Mouse (Mus musculus) CH12.LX (cell line): Measurements from ENCODE around the gene Srd5a3. TPM values are rescaled to one million over a fixed set of nuclear protein-coding genes. Genes with fewer than 3 reads are reported as not detected.

Experiments
- DNase-seq: peaks from one replicate; pipeline ENCODE4 v3.0.0-alpha.2; 2013; ENCODE audit errors: extremely low read depth
- H3K27ac ChIP-seq: 2 replicates; pipeline ENCODE4 v1.5.1; 2012; ENCODE audit warnings: low read depth, mild to moderate bottlenecking, control low read depth, moderate library complexity; ENCODE audit not compliant: insufficient read depth
- H3K27me3 ChIP-seq: replicated peaks from 2 replicates; pipeline ENCODE3; 2012; ENCODE audit warnings: inconsistent platforms
- H3K36me3 ChIP-seq, 2 experiments: replicated peaks in 1 of 2; 2 replicates each; pipeline versions ENCODE3 to v1.6.1; 2012; ENCODE audit warnings: inconsistent platforms in 1 of 2, low read length in 1 of 2, mild to moderate bottlenecking in 1 of 2, mixed read lengths in 1 of 2, moderate library complexity in 1 of 2; ENCODE audit not compliant: control insufficient read depth in 1 of 2, insufficient read depth in 1 of 2
- H3K4me1 ChIP-seq, 2 experiments: 2 replicates each; pipeline ENCODE4 v1.6.1; 2012; ENCODE audit warnings: inconsistent platforms in 1 of 2, moderate library complexity in 1 of 2; ENCODE audit not compliant: insufficient read depth in 2 of 2, control insufficient read depth in 1 of 2
- H3K4me2 ChIP-seq: 2 replicates; pipeline ENCODE4 v1.6.1; 2012; ENCODE audit warnings: low read depth, mild to moderate bottlenecking, control low read depth; ENCODE audit not compliant: poor library complexity, insufficient read depth, severe bottlenecking
- H3K4me3 ChIP-seq, 3 experiments: fragments of 150-350 bp in 1 of 3; sonication (generic) in 1 of 3; replicated peaks in 1 of 3; 2 replicates each; pipeline versions ENCODE3 to v1.5.1; 2011 to 2012; ENCODE audit warnings: low read depth in 2 of 3, low read length in 2 of 3, mild to moderate bottlenecking in 2 of 3, moderate library complexity in 2 of 3, control low read depth in 1 of 3, improper control_type of control experiment in 1 of 3, inconsistent platforms in 1 of 3, mixed read lengths in 1 of 3; ENCODE audit not compliant: poor library complexity in 1 of 3
- H3K79me2 ChIP-seq: replicated peaks from 2 replicates; pipeline ENCODE4 v1.6.1; 2012; ENCODE audit warnings: mild to moderate bottlenecking, moderate library complexity; ENCODE audit not compliant: control insufficient read depth, poor library complexity, insufficient read depth, severe bottlenecking; ENCODE audit errors: extremely low read depth
- H3K9ac ChIP-seq: 2 replicates; pipeline ENCODE4 v1.6.1; 2012; ENCODE audit warnings: low read depth, mild to moderate bottlenecking, control low read depth, moderate library complexity; ENCODE audit not compliant: insufficient read depth
- H3K9me3 ChIP-seq: replicated peaks from 2 replicates; pipeline ENCODE3; 2012; ENCODE audit warnings: low read length, inconsistent platforms, mixed read lengths
- BHLHE40 ChIP-seq: IDR thresholded peaks from 2 replicates; pipeline ENCODE4 v1.6.1; 2011; ENCODE audit warnings: mild to moderate bottlenecking, low read depth, low read length, improper control_type of control experiment
- CHD1 ChIP-seq: IDR thresholded peaks from 2 replicates; pipeline ENCODE4 v1.6.1; 2012; ENCODE audit warnings: low read depth, low read length, improper control_type of control experiment, inconsistent platforms
- CTCF ChIP-seq, 2 experiments: IDR thresholded peaks in 1 of 2; conservative IDR thresholded peaks in 1 of 2; 2 replicates each; pipeline ENCODE4 v1.5.1; 2011 to 2012; ENCODE audit warnings: low read depth in 2 of 2, low read length in 2 of 2, improper control_type of control experiment in 1 of 2, inconsistent platforms in 1 of 2, mild to moderate bottlenecking in 1 of 2, moderate library complexity in 1 of 2
- E2F4 ChIP-seq: IDR thresholded peaks from 2 replicates; pipeline ENCODE4 v1.6.1; 2011; ENCODE audit warnings: low read depth, low read length, improper control_type of control experiment; ENCODE audit not compliant: insufficient replicate concordance
- ELF1 ChIP-seq: IDR thresholded peaks from 2 replicates; pipeline ENCODE4 v1.6.1; 2014; ENCODE audit warnings: low read depth, mild to moderate bottlenecking, inconsistent platforms, low read length, improper control_type of control experiment
- EP300 ChIP-seq: IDR thresholded peaks from 2 replicates; pipeline ENCODE4 v1.6.1; 2011; ENCODE audit warnings: low read length, improper control_type of control experiment
- ETS1 ChIP-seq: conservative IDR thresholded peaks from 2 replicates; pipeline ENCODE4 v1.6.1; 2012; ENCODE audit warnings: low read depth, mild to moderate bottlenecking, inconsistent platforms, low read length, improper control_type of control experiment, moderate library complexity
- GABPA ChIP-seq: IDR thresholded peaks from 2 replicates; pipeline ENCODE4 v1.6.1; 2012; ENCODE audit warnings: low read depth, low read length, improper control_type of control experiment, inconsistent platforms; ENCODE audit not compliant: insufficient replicate concordance
- HCFC1 ChIP-seq: IDR thresholded peaks from 2 replicates; pipeline ENCODE4 v1.6.1; 2012; ENCODE audit warnings: low read depth, mild to moderate bottlenecking, inconsistent platforms, low read length, improper control_type of control experiment
- JUN ChIP-seq: IDR thresholded peaks from 2 replicates; pipeline ENCODE4 v1.6.1; 2011; ENCODE audit warnings: low read depth, mild to moderate bottlenecking, low read length, improper control_type of control experiment, moderate library complexity; ENCODE audit not compliant: insufficient read depth
- JUND ChIP-seq: conservative IDR thresholded peaks from 2 replicates; pipeline ENCODE4 v1.6.1; 2011; ENCODE audit warnings: low read depth, low read length, improper control_type of control experiment
- KAT2A ChIP-seq: IDR thresholded peaks from 2 replicates; pipeline ENCODE4 v1.6.1; 2012; ENCODE audit warnings: low read length, improper control_type of control experiment, inconsistent platforms; ENCODE audit not compliant: insufficient replicate concordance
- MAFK ChIP-seq: IDR thresholded peaks from 2 replicates; pipeline ENCODE4 v1.6.1; 2011; ENCODE audit warnings: low read length, improper control_type of control experiment; ENCODE audit not compliant: insufficient replicate concordance
- MAZ ChIP-seq: IDR thresholded peaks from 2 replicates; pipeline ENCODE4 v1.6.1; 2012; ENCODE audit warnings: low read depth, mild to moderate bottlenecking, inconsistent platforms, low read length, improper control_type of control experiment, moderate library complexity
- MEF2A ChIP-seq: IDR thresholded peaks from 2 replicates; pipeline ENCODE4 v1.6.1; 2014; ENCODE audit warnings: low read depth, mild to moderate bottlenecking, inconsistent platforms, low read length, improper control_type of control experiment, borderline replicate concordance
- MYC ChIP-seq: IDR thresholded peaks from 2 replicates; pipeline ENCODE4 v1.6.1; 2011; ENCODE audit warnings: low read depth, mild to moderate bottlenecking, improper control_type of control experiment, low read length
- NELFE ChIP-seq: IDR thresholded peaks from 2 replicates; pipeline ENCODE4 v1.6.1; 2011; ENCODE audit warnings: low read depth, low read length, improper control_type of control experiment
- NRF1 ChIP-seq: IDR thresholded peaks from 2 replicates; pipeline ENCODE4 v1.6.1; 2014; ENCODE audit warnings: low read depth, mild to moderate bottlenecking, inconsistent platforms, low read length, improper control_type of control experiment, moderate library complexity
- POLR2AphosphoS2 ChIP-seq: IDR thresholded peaks from 2 replicates; pipeline ENCODE4 v1.6.1; 2011; ENCODE audit warnings: low read depth, low read length, improper control_type of control experiment
- RAD21 ChIP-seq: IDR thresholded peaks from 2 replicates; pipeline ENCODE4 v1.6.1; 2011; ENCODE audit warnings: low read depth, mild to moderate bottlenecking, low read length, improper control_type of control experiment, moderate library complexity
- TBP ChIP-seq: conservative IDR thresholded peaks from 2 replicates; pipeline ENCODE4 v1.6.1; 2011; ENCODE audit warnings: low read depth, low read length, improper control_type of control experiment
- TCF12 ChIP-seq: IDR thresholded peaks from 2 replicates; pipeline ENCODE4 v1.6.1; 2014; ENCODE audit warnings: low read depth, mild to moderate bottlenecking, inconsistent platforms, low read length, improper control_type of control experiment
- USF1 ChIP-seq: IDR thresholded peaks from 2 replicates; pipeline ENCODE4 v1.6.1; 2014; ENCODE audit warnings: low read depth, mild to moderate bottlenecking, inconsistent platforms, low read length, improper control_type of control experiment
- USF2 ChIP-seq: conservative IDR thresholded peaks from 2 replicates; pipeline ENCODE4 v1.6.1; 2011; ENCODE audit warnings: low read depth, low read length, improper control_type of control experiment
- dilution Hi-C: fragments of 300-500 bp; cut with MboI; formaldehyde crosslinking; loops from 2 replicates; pipeline ENCODE4 v1.14.3; 2020; ENCODE audit warnings: low sequenced_read_pairs; ENCODE audit not compliant: extremely low pct_unique_long_range_greater_than_20kb, extremely low pct_ligation_motif_present
- in situ Hi-C: fragments of 300-500 bp; cut with MboI; formaldehyde crosslinking; loops from 3 replicates; pipeline ENCODE4 v1.14.3; 2019; ENCODE audit warnings: low sequenced_read_pairs, low pct_ligation_motif_present, low pct_unique_long_range_greater_than_20kb, mixed read lengths
- polyA plus RNA-seq: library from polyadenylated mRNA; unstranded; fragments of >175 nt; gene quantifications from 2 replicates; pipeline ENCODE4 v1.2.1, GENCODE M21; 2012; ENCODE audit warnings: low read depth; ENCODE audit not compliant: insufficient read length
- total RNA-seq, 2 experiments: library from RNA; depleted of rRNA; stranded (reverse); fragments of 300-350 nt in 1 of 2; fragments of >200 nt in 1 of 2; gene quantifications; 2 replicates each; pipeline ENCODE4 v1.2.3; 2012 to 2014

The Srd5a3 gene
- total and polyA plus RNA-seq, 3 experiments = 10.4 to 19.9 (median 18.8) TPM

GRCm38 (mm10) chr5:76138071-76138470 lies 2.0 kb upstream of the Srd5a3 start:
- H3K4me2 ChIP-seq = no peak overlapping the region
- no peak overlapping the region for H3K9ac ChIP-seq
- in situ Hi-C loops = no loop called here
- H3K4me1 ChIP-seq = peaks cover 3 to 19% of the 10 kb centered on the region in 2 experiments; a peak in 3 of 4 replicates
- no peak overlapping the region for H3K4me3 ChIP-seq
- H3K36me3 ChIP-seq = peaks cover 0 to 5% of the 10 kb centered on the region in 2 experiments
- no peaks in the 10 kb centered on the region for H3K9me3 ChIP-seq
- TF ChIP-seq TCF12 = no peak
- no peak for TF ChIP-seq CTCF (conservative IDR thresholded peaks at IDR 0.05 in 1 of 2, IDR thresholded peaks at IDR 0.05 in 1 of 2; ENCODE audit: low read depth in 2 of 2, low read length in 2 of 2)
- no peak for TF ChIP-seq NRF1
- TF ChIP-seq TBP = no peak
- no peak for TF ChIP-seq POLR2AphosphoS2
- H3K79me2 ChIP-seq = 0 out of 2 replicates have a peak, but pooled peaks cover 2% of the 10 kb centered on the region
- H3K27me3 ChIP-seq = no peaks in the 10 kb centered on the region
- H3K27ac ChIP-seq = no peak overlapping the region
- DNase-seq = no peak
- dilution Hi-C loops = no loop called here

DNA sequence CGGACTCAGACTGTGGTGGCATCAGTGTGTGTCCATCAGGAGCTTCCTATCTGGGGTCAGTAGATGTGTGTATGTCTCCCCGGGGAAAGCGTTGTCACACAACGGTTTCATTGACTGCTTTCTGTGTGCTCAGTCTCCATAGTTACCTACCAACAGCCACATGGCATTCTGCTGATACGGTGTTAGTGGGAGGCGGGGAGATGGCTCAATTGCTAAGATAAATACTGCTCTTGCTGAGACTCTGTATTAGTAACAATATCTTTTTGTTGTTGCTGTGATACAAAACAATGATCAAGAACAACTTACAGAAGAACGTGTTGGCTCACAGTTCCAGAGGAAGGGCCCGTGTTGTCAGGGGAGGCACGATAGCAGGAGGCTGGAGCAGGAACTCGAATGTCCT lies 1.6 kb upstream of the Srd5a3 start:
- Histone ChIP-seq H3K9me3 (no peaks in the 10 kb centered on the region), H3K36me3 (peaks cover 0 to 8% of the 10 kb centered on the region in 2 experiments), H3K79me2 (0 out of 2 replicates have a peak, but pooled peaks cover 2% of the 10 kb centered on the region), H3K4me3 (no peak overlapping the region), H3K27me3 (no peaks in the 10 kb centered on the region), H3K27ac (no peak overlapping the region), H3K4me1 (peaks cover 3 to 23% of the 10 kb centered on the region in 2 experiments; a peak in 3 of 4 replicates), H3K4me2 (no peak overlapping the region), H3K9ac (no peak overlapping the region)
- in situ Hi-C loops (no loop called here), dilution Hi-C loops (no loop called here)
- DNase-seq = no peak
- TF ChIP-seq MYC (no peak), BHLHE40 (no peak), NRF1 (no peak), CTCF (conservative IDR thresholded peaks at IDR 0.05 in 1 of 2, IDR thresholded peaks at IDR 0.05 in 1 of 2; ENCODE audit: low read depth in 2 of 2, low read length in 2 of 2) (no peak), ETS1 (no peak), GABPA (no peak), MAFK (no peak), EP300 (no peak), KAT2A (no peak)

GRCm38 (mm10) chr5:76139171-76139671 lies 850 bp upstream of the Srd5a3 start:
- Histone ChIP-seq H3K27ac (no peak overlapping the region), H3K4me2 (0 out of 2 replicates have a peak overlapping the region, but pooled peaks have one; percentile 92), H3K9me3 (no peaks in the 10 kb centered on the region), H3K4me1 (peaks cover 3 to 25% of the 10 kb centered on the region in 2 experiments; a peak in 3 of 4 replicates), H3K9ac (no peak overlapping the region), H3K79me2 (0 out of 2 replicates have a peak, but pooled peaks cover 2% of the 10 kb centered on the region), H3K27me3 (no peaks in the 10 kb centered on the region), H3K36me3 (peaks cover 0 to 10% of the 10 kb centered on the region in 2 experiments), H3K4me3 (no peak overlapping the region)
- in situ Hi-C loops (no loop called here), dilution Hi-C loops (no loop called here)
- DNase-seq = no peak
- TF ChIP-seq MAZ (no peak), HCFC1 (no peak), EP300 (no peak), USF2 (no peak), MAFK (no peak), USF1 (no peak), E2F4 (no peak), CHD1 (no peak), NELFE (no peak), KAT2A (no peak), POLR2AphosphoS2 (no peak), JUN (no peak), MEF2A (no peak), CTCF (conservative IDR thresholded peaks at IDR 0.05 in 1 of 2, IDR thresholded peaks at IDR 0.05 in 1 of 2; ENCODE audit: low read depth in 2 of 2, low read length in 2 of 2) (no peak), JUND (no peak), ELF1 (no peak), RAD21 (no peak)
